Mouse (Mus musculus) megakaryocyte progenitor cell, adult 5-6 weeks (primary cell): ENCODE results near the gene Hist1h2bk. TPM values are rescaled to one million over a fixed set of nuclear protein-coding genes. Genes with fewer than 3 reads are reported as not detected.
"Not testable (repeated sequence)": the region's sequence is repeated elsewhere in the genome, so short reads cannot be mapped to it uniquely, and the experiment has no call there.

Experiments used
- ATAC-seq: replicated peaks from 2 replicates; pipeline ENCODE4 v1.8.0; 2016; ENCODE audit warnings: mild to moderate bottlenecking, moderate TSS enrichment, inconsistent platforms; ENCODE audit not compliant: poor library complexity
- total RNA-seq, 2 experiments: library from RNA; stranded (forward) in 1 of 2; stranded (reverse) in 1 of 2; fragments of 157-497, 149-512 nt in 1 of 2; fragments of 200-1000 nt in 1 of 2; gene quantifications; 2 replicates each; pipeline versions ENCODE4 v1.2.3 to v1.2.4; 2015 to 2017

The Hist1h2bk gene
- total RNA-seq, 2 experiments from 2014 or later, result 65.4 to 2,239 TPM

DNA sequence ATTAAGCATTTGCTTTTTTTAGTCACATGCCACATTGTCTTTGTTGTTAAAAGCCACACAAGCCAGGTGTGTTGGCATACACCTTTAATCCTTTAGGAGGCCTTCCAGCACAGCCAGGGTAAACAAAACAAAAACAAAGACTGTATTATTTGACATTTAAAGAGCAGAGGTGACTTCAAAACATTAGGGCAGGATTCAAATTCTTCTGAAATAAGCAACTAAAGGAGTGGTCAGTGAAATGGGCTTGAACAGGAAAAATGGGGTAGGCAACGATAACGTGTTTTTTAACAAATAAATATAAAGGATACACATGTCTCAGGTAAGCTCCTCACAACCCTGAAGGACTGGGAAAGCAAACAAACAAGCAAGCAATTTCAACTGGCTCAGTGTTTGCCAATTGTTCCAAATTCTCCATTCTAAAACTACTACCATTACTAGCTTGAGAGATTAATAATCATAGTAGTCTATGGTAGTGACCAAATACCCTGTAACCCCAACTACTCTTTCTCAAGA, 4.3 kb downstream of the Hist1h2bk start:
- ATAC-seq, result no peak

DNA sequence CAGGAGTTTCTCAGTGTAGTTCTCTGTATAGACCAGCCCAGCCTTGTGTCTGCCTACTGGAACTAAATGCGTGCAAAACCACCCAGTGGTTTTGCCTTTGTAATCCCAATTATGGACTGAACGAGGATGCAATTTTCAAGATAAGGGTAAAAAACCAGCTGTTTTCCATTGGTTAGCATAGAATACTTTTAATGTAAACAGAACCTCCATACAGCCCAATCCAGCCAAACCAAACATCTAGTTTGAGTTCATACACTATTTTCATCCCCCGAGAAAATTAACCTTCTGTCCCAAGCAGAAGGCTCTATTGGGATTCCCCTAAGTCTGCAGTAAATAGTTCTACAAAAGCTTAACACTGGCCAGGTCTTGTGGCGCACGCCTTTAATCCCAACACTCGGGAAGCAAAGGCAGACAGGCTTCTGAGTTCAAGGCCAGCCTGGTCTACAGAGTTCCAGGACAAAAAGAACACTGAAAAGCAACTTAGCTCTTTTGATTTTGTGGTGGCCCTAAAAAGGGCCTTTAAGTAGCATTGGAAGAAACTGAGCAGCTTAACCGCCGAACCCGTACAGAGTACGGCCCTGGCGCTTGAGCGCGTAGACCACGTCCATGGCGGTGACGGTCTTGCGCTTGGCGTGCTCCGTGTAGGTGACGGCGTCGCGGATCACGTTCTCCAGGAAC, 4.9 kb downstream of the Hist1h2bk start:
- peak; percentile 20 for ATAC-seq

DNA sequence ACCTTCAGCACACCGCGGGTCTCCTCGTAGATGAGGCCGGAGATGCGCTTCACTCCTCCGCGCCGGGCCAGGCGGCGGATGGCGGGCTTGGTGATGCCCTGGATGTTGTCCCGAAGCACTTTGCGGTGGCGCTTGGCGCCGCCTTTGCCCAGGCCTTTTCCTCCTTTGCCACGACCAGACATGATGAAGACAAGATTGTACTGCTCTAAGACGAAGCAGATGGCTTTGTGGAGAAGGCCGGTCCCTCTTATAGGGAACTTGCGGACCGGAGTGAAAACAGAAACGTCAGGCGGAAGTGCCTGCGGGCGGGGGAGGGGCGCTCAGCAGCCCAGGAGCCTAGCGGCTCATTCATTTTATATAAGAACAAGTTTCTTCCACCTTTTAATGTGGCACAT, 5.5 kb downstream of the Hist1h2bk start, which contains the start of gene Hist1h4i:
Gene Hist1h4i (minus strand): TSS at position 221 of the 395 bp plus-strand sequence.
- ATAC-seq, result peak; percentile 57

DNA sequence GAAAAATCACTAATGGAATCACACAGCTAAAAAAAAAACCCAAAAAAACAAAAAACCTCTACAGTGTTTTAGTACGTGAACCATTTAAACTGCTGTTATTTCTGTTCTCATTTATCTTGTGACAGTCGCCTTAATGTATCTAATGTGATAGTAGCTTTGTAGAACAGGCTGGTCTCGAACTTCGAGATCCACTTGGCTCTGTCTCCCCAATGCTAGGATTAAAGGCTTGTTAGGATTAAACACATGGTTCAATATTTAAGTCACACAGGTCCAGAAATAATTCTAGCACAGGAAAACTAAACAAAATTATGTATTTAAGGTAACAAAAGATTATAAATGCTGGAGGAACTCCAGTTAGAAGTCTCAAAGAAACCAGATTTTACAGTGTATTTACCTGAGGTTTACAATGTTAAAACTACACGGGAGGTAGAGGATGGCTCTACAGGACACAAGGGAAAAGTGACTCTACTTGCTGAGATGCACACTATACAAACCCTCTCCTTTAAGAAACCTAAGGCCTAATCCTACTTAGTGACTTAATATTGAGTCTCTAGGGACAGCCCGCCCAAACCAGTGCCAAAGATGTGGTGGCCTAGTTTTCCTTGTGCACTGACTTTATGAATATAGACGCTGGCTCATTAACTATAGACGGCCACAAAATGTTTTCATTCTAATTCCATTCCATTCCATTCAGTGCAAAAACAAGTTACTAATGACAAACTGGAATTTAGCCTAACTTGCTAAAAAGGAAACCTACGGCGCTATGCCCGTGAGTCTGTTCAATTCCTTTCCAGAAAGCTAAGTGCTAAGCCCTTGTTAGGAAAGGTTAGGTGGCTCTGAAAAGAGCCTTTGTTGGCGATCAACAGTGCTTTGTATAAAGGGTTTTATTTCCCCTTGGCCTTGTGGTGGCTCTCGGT, 6.2 kb downstream of the Hist1h2bk start:
- no peak for ATAC-seq

DNA sequence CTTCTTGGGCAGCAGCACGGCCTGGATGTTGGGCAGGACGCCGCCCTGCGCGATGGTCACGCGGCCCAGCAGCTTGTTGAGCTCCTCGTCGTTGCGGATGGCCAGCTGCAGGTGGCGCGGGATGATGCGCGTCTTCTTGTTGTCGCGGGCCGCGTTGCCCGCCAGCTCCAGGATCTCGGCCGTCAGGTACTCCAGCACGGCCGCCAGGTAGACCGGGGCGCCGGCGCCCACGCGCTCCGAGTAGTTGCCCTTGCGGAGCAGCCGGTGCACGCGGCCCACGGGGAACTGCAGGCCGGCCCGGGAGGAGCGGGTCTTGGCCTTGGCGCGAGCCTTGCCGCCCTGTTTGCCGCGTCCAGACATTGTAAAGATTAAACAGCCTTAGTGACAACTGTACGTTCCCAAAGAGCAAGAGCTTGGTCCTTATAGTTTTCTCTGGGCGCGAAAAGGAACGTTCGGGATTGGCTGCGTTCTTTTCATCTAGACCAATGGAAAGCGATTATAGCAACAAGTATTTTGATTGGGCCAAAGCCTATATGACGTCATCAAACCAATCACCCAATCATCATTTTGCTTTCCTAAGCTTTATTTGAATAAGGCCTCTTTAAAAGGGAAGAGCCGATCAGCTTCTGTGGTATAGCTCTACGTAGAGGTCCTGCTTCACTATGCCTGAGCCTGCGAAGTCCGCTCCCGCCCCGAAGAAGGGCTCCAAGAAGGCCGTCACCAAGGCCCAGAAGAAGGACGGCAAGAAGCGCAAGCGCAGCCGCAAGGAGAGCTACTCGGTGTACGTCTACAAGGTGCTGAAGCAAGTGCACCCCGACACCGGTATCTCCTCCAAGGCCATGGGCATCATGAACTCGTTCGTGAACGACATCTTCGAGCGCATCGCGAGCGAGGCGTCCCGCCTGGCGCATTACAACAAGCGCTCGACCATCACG, 7.2 kb downstream of the Hist1h2bk start, which contains the start of the genes Hist1h2ag and Hist1h2bj:
Gene Hist1h2ag (minus strand): TSS at position 377 of the 935 bp plus-strand sequence.
Gene Hist1h2bj (plus strand): TSS at position 647 of the 935 bp plus-strand sequence.
- ATAC-seq, result peak; percentile 58

GRCm38 (mm10) chr13:22043503-22044431, 8.1 kb downstream of the Hist1h2bk start:
- ATAC-seq, result peak; percentile 18

GRCm38 (mm10) chr13:22044432-22045155, 8.9 kb downstream of the Hist1h2bk start:
- no peak for ATAC-seq

- no peak for ATAC-seq
Measured at GRCm38 (mm10) chr13:22045311-22045710, 9.6 kb downstream of the Hist1h2bk start.

- ATAC-seq, result no peak
Measured at GRCm38 (mm10) chr13:22049041-22049440, 13.4 kb downstream of the Hist1h2bk start.

GRCm38 (mm10) chr13:22049737-22050440, 14.2 kb downstream of the Hist1h2bk start:
- ATAC-seq, result peak; percentile 32

GRCm38 (mm10) chr13:22050591-22051522, 15.2 kb downstream of the Hist1h2bk start:
- peak; percentile 91 for ATAC-seq

DNA sequence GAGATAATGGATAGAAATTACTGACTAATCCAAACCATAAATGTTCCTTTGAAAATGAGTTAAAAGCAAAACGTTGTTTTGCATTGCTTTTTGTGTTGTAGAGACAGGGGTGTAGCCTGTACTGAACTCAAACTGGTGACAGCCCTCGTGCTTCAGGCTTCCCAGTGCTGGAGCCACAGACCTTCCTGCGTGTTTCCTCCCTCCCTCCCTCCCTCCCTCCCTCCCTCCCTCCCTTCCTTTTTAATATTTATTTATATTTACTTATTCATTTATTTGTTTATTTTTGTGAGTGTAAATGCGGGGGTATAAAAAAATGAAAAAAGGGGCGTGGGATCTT, 15.8 kb downstream of the Hist1h2bk start:
- no peak for ATAC-seq

- no peak for ATAC-seq
Measured at GRCm38 (mm10) chr13:22053754-22054153, 18.1 kb downstream of the Hist1h2bk start.

DNA sequence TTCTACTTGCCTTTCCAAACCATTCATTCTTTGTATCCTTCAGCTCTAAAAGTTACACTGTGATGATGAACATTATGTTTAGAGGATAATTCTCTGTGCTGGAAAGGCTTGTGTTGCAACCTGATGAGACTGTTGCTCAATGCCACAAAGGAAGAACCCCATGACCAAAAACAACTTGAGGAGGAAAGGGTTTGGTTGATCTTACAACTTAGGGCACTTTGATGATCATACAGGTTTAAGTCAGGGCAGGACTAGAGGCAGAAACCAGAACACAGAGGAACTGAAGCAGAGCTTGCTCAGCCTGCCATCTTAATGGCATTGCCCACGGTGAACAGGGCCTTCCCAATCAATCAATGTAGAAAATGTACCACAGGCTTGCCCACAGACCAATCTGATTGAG, 25.8 kb downstream of the Hist1h2bk start:
- peak; percentile 80 for ATAC-seq

DNA sequence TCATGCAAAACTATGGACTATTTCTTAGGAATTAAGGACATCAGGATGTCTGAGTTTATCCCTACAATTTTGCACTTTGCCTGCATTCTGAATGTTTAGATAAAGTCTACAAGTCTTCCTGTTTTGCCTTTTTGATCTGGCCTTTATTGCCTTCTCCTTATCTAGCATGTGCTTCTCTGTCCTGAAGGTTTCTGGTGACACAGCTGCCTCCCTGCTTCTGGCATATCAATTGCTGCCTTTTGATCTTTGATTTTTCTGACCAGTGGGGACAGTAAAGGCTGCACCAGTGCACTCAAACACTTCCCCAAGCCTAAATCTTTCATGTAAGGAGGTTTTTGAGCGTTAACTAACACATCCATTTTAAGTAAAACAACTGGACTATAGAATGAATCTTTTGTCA, 27.8 kb downstream of the Hist1h2bk start:
- ATAC-seq, result no peak

DNA sequence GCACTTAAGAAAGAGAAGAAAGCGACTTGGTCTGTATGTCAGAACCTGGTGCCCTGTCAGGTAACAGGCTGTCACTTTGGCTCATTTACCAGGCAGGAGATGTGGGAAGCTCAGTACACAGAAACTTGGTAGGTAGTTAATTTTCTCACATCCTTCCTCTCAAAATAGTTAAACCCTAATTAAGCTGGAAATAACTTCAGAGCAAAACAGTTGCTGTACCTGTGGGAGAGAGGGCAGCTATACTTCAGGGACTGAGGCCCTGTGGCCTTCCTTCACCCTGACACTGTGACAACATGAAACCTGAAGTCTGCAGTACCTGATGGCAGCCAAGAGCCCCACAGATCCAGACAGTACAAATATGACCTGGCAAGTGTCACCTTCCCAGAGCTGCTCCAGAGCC, 48.5 kb downstream of the Hist1h2bk start, which contains the start of gene Vmn1r188:
Gene Vmn1r188 (plus strand): TSS at position 301 of the 400 bp plus-strand sequence.
- ATAC-seq, result not testable (repeated sequence)
